Mouse (Mus musculus) heart, embryonic 14.5 days (tissue): ENCODE measurements around the gene Bnip2. TPM values are rescaled to one million over a fixed set of nuclear protein-coding genes. Genes with fewer than 3 reads are reported as not detected.
"Not testable (repeated sequence)": the region's sequence is repeated elsewhere in the genome, so short reads cannot be mapped to it uniquely, and the experiment has no call there.

Experiments
- ATAC-seq: fragments of 200-750 bp; cut with Nextera tagmentation; 2 replicates; pipeline ENCODE4 v1.8.0; 2017; ENCODE audit warnings: low read depth, moderate TSS enrichment; ENCODE audit not compliant: insufficient number of reproducible peaks, insufficient read depth, low FRiP score
- H3K27ac ChIP-seq, 2 experiments: fragments of 200-500 bp in 1 of 2; fragments of 300-500 bp in 1 of 2; sonication (generic) in 1 of 2; replicated peaks in 1 of 2; 2 replicates each; pipeline ENCODE4 v1.5.1; 2012 to 2014; ENCODE audit warnings: low read depth in 2 of 2, low read length in 2 of 2, control low read depth in 1 of 2, mild to moderate bottlenecking in 1 of 2, mixed read lengths in 1 of 2; ENCODE audit not compliant: control insufficient read depth in 1 of 2, insufficient read depth in 1 of 2
- H3K27me3 ChIP-seq: fragments of 300-500 bp; sonication (generic); 2 replicates; pipeline ENCODE4 v1.6.1; 2014; ENCODE audit warnings: mild to moderate bottlenecking, low read length, control low read depth; ENCODE audit not compliant: control insufficient read depth, insufficient read depth
- H3K36me3 ChIP-seq: fragments of 300-500 bp; sonication (generic); 2 replicates; pipeline ENCODE4 v1.6.1; 2014; ENCODE audit warnings: mild to moderate bottlenecking, control low read depth, low read length, mixed read lengths; ENCODE audit not compliant: control insufficient read depth, insufficient read depth
- H3K4me1 ChIP-seq, 2 experiments: fragments of 200-500 bp in 1 of 2; fragments of 300-500 bp in 1 of 2; sonication (generic) in 1 of 2; 2 replicates each; pipeline ENCODE4 v1.6.1; 2012 to 2014; ENCODE audit warnings: low read length in 2 of 2, control low read depth in 1 of 2, mixed read lengths in 1 of 2; ENCODE audit not compliant: control insufficient read depth in 2 of 2, insufficient read depth in 2 of 2
- H3K4me2 ChIP-seq: fragments of 300-500 bp; sonication (generic); 2 replicates; pipeline ENCODE4 v1.6.1; 2014; ENCODE audit warnings: mild to moderate bottlenecking, low read length
- H3K4me3 ChIP-seq, 2 experiments: fragments of 200-500 bp in 1 of 2; fragments of 300-500 bp in 1 of 2; sonication (generic) in 1 of 2; 2 replicates each; pipeline ENCODE4 v1.5.1; 2012 to 2014; ENCODE audit warnings: low read length in 2 of 2, mild to moderate bottlenecking in 2 of 2, control low read depth in 1 of 2, low read depth in 1 of 2, moderate library complexity in 1 of 2; ENCODE audit not compliant: control insufficient read depth in 1 of 2, insufficient read depth in 1 of 2
- H3K9ac ChIP-seq: fragments of 300-500 bp; sonication (generic); 2 replicates; pipeline ENCODE4 v1.6.1; 2014; ENCODE audit warnings: mild to moderate bottlenecking, low read length
- H3K9me3 ChIP-seq: fragments of 300-500 bp; sonication (generic); 2 replicates; pipeline ENCODE4 v1.6.1; 2016; ENCODE audit warnings: low read length, control low read depth; ENCODE audit not compliant: control insufficient read depth
- WGBS: fragments of 180-500 bp; shearing (Covaris S2); extraction: QIAGEN DNeasy Blood & Tissue Kit; methylation state at CpG from one replicate; pipeline ENCODE4 v1.1.7; 2014; 5-methylcytosine and 5-hydroxymethylcytosine counted together
- polyA plus RNA-seq: library from polyadenylated mRNA; unstranded; fragments of >200 nt; fragmentation: Nextera tagmentation; extraction: Ambion mirVana; gene quantifications from 2 replicates; pipeline ENCODE4 v1.2.1, GENCODE M21; 2014

The Bnip2 gene
- polyA plus RNA-seq, 1 experiment from 2014 or later, result 126 TPM

DNA sequence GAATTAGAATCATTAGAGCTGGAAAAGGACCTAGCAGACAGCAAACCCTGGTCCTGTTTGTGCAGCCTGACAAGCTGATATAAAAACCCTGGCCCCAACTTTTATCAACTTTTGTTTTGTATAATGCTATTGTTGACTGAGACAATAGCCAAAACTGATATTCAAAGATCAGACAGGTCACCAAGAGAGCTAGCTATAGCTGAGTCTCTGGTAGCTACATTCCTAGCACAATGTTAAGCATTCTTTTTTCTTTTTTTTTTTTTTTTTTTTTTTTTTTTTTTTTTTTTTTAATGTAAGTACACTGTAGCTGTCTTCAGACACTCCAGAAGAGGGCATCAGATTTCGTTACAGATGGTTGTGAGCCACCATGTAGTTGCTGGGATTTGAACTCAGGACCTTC is 34.3 kb downstream of the Bnip2 start:
- H3K9ac ChIP-seq, H3K4me2 ChIP-seq, ATAC-seq, H3K27ac ChIP-seq, H3K4me3 ChIP-seq, H3K9me3 ChIP-seq, H3K27me3 ChIP-seq: not testable (repeated sequence)
- H3K36me3 ChIP-seq, result peaks cover 28% of the 10 kb centered on the region
- H3K4me1 ChIP-seq, result peaks cover 0 to 15% of the 10 kb centered on the region in 2 experiments; a peak in 2 of 4 replicates
- 73% methylated on average over 1 of the region's 1 CpGs for WGBS

DNA sequence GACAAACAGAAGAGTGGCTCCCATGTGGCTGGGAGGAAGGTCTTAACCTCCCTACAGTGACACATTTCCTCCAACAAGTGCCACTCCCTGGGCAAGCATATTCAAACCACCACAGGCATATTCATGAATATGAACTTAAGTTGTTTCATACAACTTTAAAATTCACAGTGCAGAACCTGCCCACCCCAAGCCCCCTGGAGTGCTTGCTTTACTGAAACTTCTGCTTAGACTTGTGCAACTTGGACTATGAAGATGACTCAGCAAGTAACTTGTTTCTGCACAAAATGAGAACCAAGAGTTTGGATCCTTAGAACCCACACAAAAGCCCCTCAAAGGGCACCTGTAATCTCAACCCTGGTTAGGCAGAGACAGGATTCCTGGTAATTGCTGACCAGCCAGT is 35.4 kb downstream of the Bnip2 start:
- H3K27me3 ChIP-seq, result no peaks in the 10 kb centered on the region
- ATAC-seq, result no peak
- no peak overlapping the region for H3K27ac ChIP-seq
- no peak overlapping the region for H3K4me3 ChIP-seq
- peaks cover 0 to 15% of the 10 kb centered on the region in 2 experiments; a peak in 2 of 4 replicates for H3K4me1 ChIP-seq
- no peaks in the 10 kb centered on the region for H3K9me3 ChIP-seq
- H3K4me2 ChIP-seq, result no peak overlapping the region
- peaks cover 20% of the 10 kb centered on the region for H3K36me3 ChIP-seq
- H3K9ac ChIP-seq, result no peak overlapping the region

DNA sequence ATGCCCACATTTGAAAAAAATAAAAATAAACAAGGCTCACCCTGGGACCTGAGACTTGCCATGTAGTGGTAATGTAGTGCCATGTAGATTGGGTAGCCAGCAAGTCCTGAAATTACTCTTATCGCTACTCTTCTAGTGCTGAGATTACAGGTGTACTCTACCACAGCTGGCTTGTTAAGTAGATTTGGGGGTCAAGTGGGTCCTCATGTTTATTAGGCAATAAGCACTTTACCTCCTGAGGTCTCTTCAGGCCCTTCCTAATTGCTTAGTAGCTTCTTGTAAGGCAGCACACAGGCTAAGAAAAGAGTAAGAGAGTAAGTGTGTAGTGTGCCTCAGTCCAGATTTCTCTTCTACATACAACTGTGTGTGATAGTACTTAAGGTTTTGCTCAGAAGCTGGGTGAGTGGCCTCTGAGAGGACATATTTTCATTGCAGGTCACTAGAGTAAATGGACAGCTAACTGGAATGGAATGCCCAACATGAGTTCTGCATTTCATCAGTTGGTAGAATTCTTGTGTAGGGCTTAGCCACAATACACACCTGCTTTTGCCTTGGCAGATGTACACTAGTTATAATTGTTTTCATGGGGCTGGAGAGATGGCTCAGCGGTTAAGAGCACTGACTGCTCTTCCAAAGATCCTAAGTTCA is 36.2 kb downstream of the Bnip2 start:
- peaks cover 0 to 15% of the 10 kb centered on the region in 2 experiments; a peak in 2 of 4 replicates for H3K4me1 ChIP-seq
- WGBS, result 75% methylated on average over 2 of the region's 2 CpGs
- ATAC-seq, result no peak
- no peak overlapping the region for H3K27ac ChIP-seq
- peaks cover 12% of the 10 kb centered on the region for H3K36me3 ChIP-seq
- no peak overlapping the region for H3K4me3 ChIP-seq
- H3K9ac ChIP-seq, result no peak overlapping the region
- H3K4me2 ChIP-seq, result no peak overlapping the region
- no peaks in the 10 kb centered on the region for H3K9me3 ChIP-seq
- H3K27me3 ChIP-seq, result no peaks in the 10 kb centered on the region

DNA sequence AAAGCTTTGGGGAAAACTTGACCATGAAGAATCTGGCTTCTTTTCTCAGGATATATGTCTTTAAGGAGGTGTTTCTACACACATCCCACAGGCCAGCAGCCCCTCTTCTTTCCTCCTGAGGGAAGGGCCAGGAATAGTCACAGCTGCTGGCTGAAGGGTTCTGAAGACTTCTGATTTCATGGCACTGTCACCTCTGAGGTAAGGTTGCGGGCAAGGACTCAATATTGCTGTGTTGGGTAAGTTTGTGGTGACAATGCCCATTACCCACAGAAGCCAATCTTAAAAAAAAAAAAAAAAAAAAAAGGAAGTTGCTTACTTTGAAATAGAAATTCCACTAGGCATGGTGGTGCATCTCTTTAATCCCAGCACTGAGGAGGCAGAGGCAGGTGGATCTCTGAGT is 42.9 kb downstream of the Bnip2 start:
- H3K9ac ChIP-seq, result no peak overlapping the region
- no peaks in the 10 kb centered on the region for H3K36me3 ChIP-seq
- no peaks in the 10 kb centered on the region for H3K9me3 ChIP-seq
- H3K27me3 ChIP-seq, result no peaks in the 10 kb centered on the region
- no peak overlapping the region for H3K4me2 ChIP-seq
- ATAC-seq, result no peak
- H3K27ac ChIP-seq, result no peak overlapping the region
- no peaks in the 10 kb centered on the region for H3K4me1 ChIP-seq
- no peak overlapping the region for H3K4me3 ChIP-seq
- WGBS, result 85% methylated on average over 1 of the region's 1 CpGs

DNA sequence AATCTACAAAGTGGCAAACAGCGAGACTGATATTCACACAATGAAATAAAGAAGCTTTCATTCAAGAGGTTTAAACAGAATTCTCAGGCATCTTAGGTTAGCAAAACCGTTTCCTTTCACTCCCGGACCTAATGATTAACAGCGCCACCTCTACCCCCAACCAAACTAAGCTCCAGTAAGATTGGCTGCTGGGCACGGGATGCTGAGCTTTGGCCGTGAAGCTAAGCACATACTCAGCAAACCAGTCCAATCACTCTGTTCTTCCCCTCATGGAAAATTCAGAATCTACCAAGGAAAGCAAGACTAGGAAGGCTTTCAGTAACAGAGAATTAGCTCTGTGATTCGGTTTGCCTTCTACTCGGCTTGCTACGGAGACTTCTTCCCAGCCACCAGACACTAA is 43.8 kb downstream of the Bnip2 start:
- Histone ChIP-seq H3K4me3 (no peak overlapping the region), H3K4me2 (no peak overlapping the region), H3K9me3 (no peaks in the 10 kb centered on the region), H3K4me1 (no peaks in the 10 kb centered on the region), H3K27ac (no peak overlapping the region), H3K9ac (no peak overlapping the region), H3K36me3 (no peaks in the 10 kb centered on the region), H3K27me3 (no peaks in the 10 kb centered on the region)
- ATAC-seq, result no peak
- WGBS, result 74% methylated on average over 9 of the region's 9 CpGs

DNA sequence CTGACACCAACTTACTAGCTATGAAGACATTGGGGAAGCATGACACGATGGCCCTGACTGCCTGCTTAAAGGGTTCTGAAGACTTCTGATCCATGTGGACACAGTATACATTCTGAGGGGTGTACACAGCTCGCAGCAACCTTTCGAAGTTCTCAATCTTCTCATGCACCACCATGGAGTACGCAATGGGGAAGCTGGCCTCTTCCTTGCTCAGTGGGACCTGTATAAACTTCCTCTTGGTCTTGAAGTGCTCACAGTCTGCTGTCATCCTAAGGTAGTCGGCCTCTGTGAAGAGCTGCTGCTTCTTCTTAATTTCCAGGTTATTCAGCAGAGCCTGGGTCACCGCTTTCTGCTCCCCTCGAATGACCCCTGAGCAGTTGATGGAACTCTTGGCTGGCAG is 45.4 kb downstream of the Bnip2 start:
- Histone ChIP-seq H3K27ac (no peak overlapping the region), H3K4me1 (no peaks in the 10 kb centered on the region), H3K27me3 (no peaks in the 10 kb centered on the region), H3K4me2 (no peak overlapping the region), H3K36me3 (no peaks in the 10 kb centered on the region), H3K9me3 (0 out of 2 replicates have a peak, but pooled peaks cover 3% of the 10 kb centered on the region), H3K4me3 (no peak overlapping the region), H3K9ac (no peak overlapping the region)
- 83% methylated on average over 7 of the region's 7 CpGs for WGBS
- no peak for ATAC-seq

DNA sequence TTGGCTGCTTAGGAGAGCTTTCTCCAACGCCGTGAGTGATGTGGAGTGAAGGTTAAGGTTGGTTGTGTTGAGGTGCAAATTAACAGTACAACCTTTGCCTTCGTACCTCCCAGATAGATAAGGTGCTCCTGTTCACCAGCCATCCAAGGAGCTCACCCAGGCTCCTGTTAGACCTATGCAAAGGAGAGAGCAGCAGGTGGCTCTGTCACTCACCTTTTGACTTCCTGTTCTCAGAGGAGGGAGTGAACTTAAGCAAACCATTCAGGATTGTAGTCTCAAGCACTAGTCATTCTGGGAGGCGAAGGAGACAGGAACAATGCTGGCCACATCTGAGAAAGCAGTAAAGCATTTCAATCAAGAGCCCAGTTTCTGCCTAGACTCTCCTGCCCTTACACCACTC is 47.4 kb downstream of the Bnip2 start:
- H3K36me3 ChIP-seq, result no peaks in the 10 kb centered on the region
- no peak overlapping the region for H3K27ac ChIP-seq
- 0 out of 2 replicates have a peak, but pooled peaks cover 3% of the 10 kb centered on the region for H3K9me3 ChIP-seq
- no peaks in the 10 kb centered on the region for H3K4me1 ChIP-seq
- 64% methylated on average over 4 of the region's 4 CpGs for WGBS
- no peaks in the 10 kb centered on the region for H3K27me3 ChIP-seq
- no peak for ATAC-seq
- no peak overlapping the region for H3K4me3 ChIP-seq
- H3K4me2 ChIP-seq, result no peak overlapping the region
- no peak overlapping the region for H3K9ac ChIP-seq

DNA sequence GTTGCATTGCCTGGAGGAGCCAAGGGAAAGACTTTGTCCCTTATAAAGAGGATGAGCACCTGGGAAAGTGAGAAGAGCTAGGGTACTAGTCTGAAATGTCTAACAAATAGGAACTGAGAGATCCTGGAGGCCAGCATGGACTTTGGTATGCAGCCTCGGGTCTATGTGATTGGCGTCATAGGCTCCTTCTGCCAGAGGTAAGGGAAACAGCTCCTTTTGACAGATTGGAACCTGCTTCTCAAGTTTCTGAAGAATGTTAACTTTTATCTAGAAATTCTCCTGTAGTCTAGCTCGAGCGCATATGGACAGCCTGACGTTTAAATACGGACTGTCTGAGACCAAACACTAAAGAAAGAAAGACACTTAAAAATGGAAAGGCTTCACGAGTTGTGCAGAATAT is 48.7 kb downstream of the Bnip2 start, which contains the start of gene Gcnt3:
Gcnt3 (minus strand) TSS at position 101 of the 400 bp plus-strand sequence.
- Histone ChIP-seq H3K4me3 (no peak within 1 kb of the TSS), H3K27ac (no peak within 1 kb of the TSS), H3K4me2 (no peak within 1 kb of the TSS), H3K9me3 (0 out of 2 replicates have a peak, but pooled peaks cover 3% of the 10 kb centered on the region), H3K36me3 (no peaks in the 10 kb centered on the region), H3K4me1 (no peaks in the 10 kb centered on the region), H3K9ac (no peak within 1 kb of the TSS), H3K27me3 (no peaks in the 10 kb centered on the region)
- ATAC-seq, result no peak
- WGBS, result 73% methylated on average over 7 of the region's 7 CpGs
